Mouse (Mus musculus): ENCODE data around the gene Bet1l. TPM values are rescaled to one million over a fixed set of nuclear protein-coding genes. Genes with fewer than 3 reads are reported as not detected.

Gene Bet1l
- total and polyA plus RNA-seq, 2 experiments from 2014 or later: 17.8 to 47.1 TPM

DNA sequence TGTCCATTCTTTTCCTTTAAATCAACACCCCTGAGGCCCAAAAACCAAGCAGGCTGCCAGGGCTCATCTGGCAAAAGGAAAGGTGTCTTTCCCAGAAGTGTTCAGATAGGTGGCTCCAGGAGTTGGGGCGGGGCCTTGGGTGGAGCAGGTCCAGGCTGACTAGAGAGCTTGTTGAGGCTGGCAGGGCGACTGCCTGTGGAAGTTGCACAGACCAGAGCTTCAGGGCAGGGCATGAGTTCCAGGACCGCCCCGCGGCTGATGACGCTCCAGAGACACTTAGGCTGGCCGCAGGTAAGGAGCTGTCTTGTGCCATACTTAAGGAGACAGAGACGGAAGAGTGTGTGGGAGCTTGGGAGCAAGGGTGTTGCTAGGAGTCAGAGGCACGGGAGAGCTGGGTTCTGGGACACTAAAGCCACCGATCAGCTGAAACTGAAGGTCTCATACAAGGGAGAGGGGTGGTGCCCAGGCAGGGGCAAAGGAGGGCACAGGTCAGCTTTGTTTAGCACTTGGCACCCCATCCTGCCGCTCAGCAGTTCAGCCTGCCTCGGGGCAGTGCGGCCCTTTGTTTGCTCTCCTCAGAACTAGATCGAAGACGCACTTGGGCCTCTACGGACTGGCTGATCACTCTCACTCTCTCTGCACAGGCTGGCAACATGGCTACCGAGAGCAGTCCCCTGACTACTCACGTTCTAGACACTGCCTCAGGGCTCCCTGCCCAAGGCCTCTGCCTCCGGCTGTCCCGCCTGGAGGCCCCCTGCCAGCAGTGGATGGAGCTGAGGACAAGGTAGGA is 22.2 kb downstream of the Bet1l start, which contains the start of gene Urah:
Gene Urah (plus strand): TSS at position 51 of the 790 bp plus-strand sequence.
- 51% methylated on average over 20 of the region's 20 CpGs for WGBS

DNA sequence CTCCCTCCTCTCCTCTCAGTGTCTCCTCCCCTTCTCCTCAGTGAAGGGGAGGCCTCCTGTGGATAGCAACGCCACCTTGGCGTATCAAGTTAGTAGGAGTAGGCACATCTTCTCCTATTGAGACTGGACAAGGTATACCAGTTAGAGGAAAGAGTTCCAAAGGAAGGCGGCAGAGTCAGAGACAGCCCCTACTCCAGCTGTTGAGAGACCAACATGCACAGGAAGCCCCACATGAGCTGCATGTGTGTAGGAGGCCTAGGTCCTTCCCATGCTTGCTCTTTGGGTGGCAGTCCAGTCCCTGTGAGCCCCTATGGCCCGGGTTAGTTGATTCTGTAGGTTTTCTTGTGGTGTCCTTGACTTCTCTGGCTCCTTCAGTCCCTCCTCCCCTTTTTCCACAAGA is 24.0 kb downstream of the Bet1l start:
- no peak for ATAC-seq

More for the DNA sequence above, 22.2 kb downstream of the Bet1l start, which contains the start of gene Urah:
- no peak for ATAC-seq
- TF ChIP-seq CTCF (IDR thresholded peaks at IDR 0.05; ENCODE audit: low read depth): no peak
- Histone ChIP-seq H3K4me2 (ENCODE audit: low read depth, low read length) (no peak within 1 kb of the TSS), H3K4me3 (ENCODE audit: low read length) (no peak within 1 kb of the TSS), H3K9ac (replicated peaks; ENCODE audit: low read length) (no peak within 1 kb of the TSS), H3K4me1 (ENCODE audit: insufficient read depth, low read length) (no peaks in the 10 kb centered on the region), H3K27ac (no peak within 1 kb of the TSS), H3K9me3 (ENCODE audit: low read length) (no peaks in the 10 kb centered on the region), H3K27me3 (ENCODE audit: insufficient read depth, low read length) (no peaks in the 10 kb centered on the region), H3K36me3 (ENCODE audit: insufficient read depth, low read length) (no peaks in the 10 kb centered on the region)
- DNase-seq (ENCODE audit: low spot score): no peak

GRCm38 (mm10) chr7:140831447-140831846 is 25.9 kb downstream of the Bet1l start:
- H3K9ac ChIP-seq (replicated peaks; ENCODE audit: low read length): no peak overlapping the region
- DNase-seq (ENCODE audit: low spot score) (no peak), ATAC-seq (no peak)
- no peak for TF ChIP-seq CTCF (IDR thresholded peaks at IDR 0.05; ENCODE audit: low read depth)
- H3K4me3 ChIP-seq (ENCODE audit: low read length): no peak overlapping the region
- H3K9me3 ChIP-seq (ENCODE audit: low read length): no peaks in the 10 kb centered on the region
- no peaks in the 10 kb centered on the region for H3K4me1 ChIP-seq (ENCODE audit: insufficient read depth, low read length)
- H3K27me3 ChIP-seq (ENCODE audit: insufficient read depth, low read length): no peaks in the 10 kb centered on the region
- no peaks in the 10 kb centered on the region for H3K36me3 ChIP-seq (ENCODE audit: insufficient read depth, low read length)
- no peak overlapping the region for H3K4me2 ChIP-seq (ENCODE audit: low read depth, low read length)
- no peak overlapping the region for H3K27ac ChIP-seq
- WGBS: 61% methylated on average over 6 of the region's 6 CpGs

More for the DNA sequence above, 24.0 kb downstream of the Bet1l start:
- WGBS: 80% methylated on average over 4 of the region's 4 CpGs
- Histone ChIP-seq H3K4me3 (ENCODE audit: low read length) (no peak overlapping the region), H3K4me2 (ENCODE audit: low read depth, low read length) (no peak overlapping the region), H3K27me3 (ENCODE audit: insufficient read depth, low read length) (no peaks in the 10 kb centered on the region), H3K27ac (no peak overlapping the region), H3K36me3 (ENCODE audit: insufficient read depth, low read length) (no peaks in the 10 kb centered on the region), H3K9me3 (ENCODE audit: low read length) (no peaks in the 10 kb centered on the region), H3K4me1 (ENCODE audit: insufficient read depth, low read length) (no peaks in the 10 kb centered on the region), H3K9ac (replicated peaks; ENCODE audit: low read length) (no peak overlapping the region)
- TF ChIP-seq CTCF (IDR thresholded peaks at IDR 0.05; ENCODE audit: low read depth): no peak
- DNase-seq (ENCODE audit: low spot score): no peak

- 35% methylated on average over 8 of the region's 8 CpGs for WGBS
- DNase-seq (ENCODE audit: low spot score) (peak; percentile 79), ATAC-seq (peak; percentile 87)
- Histone ChIP-seq H3K4me1 (ENCODE audit: insufficient read depth, low read length) (no peaks in the 10 kb centered on the region), H3K36me3 (ENCODE audit: insufficient read depth, low read length) (no peaks in the 10 kb centered on the region), H3K4me3 (ENCODE audit: low read length) (no peak overlapping the region), H3K9me3 (ENCODE audit: low read length) (no peaks in the 10 kb centered on the region), H3K27me3 (ENCODE audit: insufficient read depth, low read length) (no peaks in the 10 kb centered on the region), H3K9ac (replicated peaks; ENCODE audit: low read length) (no peak overlapping the region), H3K4me2 (ENCODE audit: low read depth, low read length) (no peak overlapping the region), H3K27ac (no peak overlapping the region; the same call in 1 of the 2 replicates)
- peak; percentile 87 for TF ChIP-seq CTCF (IDR thresholded peaks at IDR 0.05; ENCODE audit: low read depth)
Observed at GRCm38 (mm10) chr7:140828171-140828881, 29.1 kb downstream of the Bet1l start.

- H3K9ac ChIP-seq (replicated peaks; ENCODE audit: low read length): no peak overlapping the region
- no peak overlapping the region for H3K4me2 ChIP-seq (ENCODE audit: low read depth, low read length)
- no peaks in the 10 kb centered on the region for H3K9me3 ChIP-seq (ENCODE audit: low read length)
- no peaks in the 10 kb centered on the region for H3K36me3 ChIP-seq (ENCODE audit: insufficient read depth, low read length)
- DNase-seq (ENCODE audit: low spot score) (no peak), ATAC-seq (no peak)
- no peak overlapping the region for H3K27ac ChIP-seq
- WGBS: 90% methylated on average over 4 of the region's 4 CpGs
- H3K4me1 ChIP-seq (ENCODE audit: insufficient read depth, low read length): peaks cover 5% of the 10 kb centered on the region; the same call in 1 of the 2 replicates
- no peak for TF ChIP-seq CTCF (IDR thresholded peaks at IDR 0.05; ENCODE audit: low read depth)
- H3K4me3 ChIP-seq (ENCODE audit: low read length): no peak overlapping the region
- H3K27me3 ChIP-seq (ENCODE audit: insufficient read depth, low read length): no peaks in the 10 kb centered on the region
Observed at GRCm38 (mm10) chr7:140822731-140823130, 34.6 kb downstream of the Bet1l start.

DNA sequence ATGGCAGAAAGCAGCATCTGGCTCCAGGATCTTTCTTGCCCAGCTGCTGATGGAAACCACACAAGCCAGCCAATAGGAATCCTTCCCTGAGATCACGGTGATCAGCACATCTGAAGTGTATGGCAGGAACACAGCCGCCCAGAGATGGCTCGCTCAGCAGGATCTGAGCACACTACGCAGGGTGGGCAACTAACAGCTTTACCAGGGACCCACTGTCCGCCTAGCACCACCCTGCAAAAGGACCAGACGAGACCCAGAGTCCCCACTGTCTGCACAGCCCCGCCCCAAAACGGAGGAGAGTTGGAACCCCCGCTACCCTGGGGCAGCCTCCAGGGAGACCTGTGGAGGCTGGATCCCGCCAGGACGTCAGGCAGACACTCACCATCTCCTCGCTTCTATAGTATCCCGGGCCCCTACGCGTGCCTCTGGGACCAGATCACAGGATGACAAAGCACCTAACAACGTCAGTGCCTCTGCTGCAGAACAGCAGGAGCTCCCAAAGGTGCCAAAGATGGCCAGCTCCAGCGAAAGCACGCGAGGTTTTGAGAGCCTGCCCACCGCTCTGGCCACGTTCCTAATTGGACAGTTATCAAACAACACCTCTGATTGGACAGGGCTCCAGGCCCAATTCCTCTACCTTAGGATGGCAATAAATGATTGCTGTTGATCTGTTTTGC is 35.6 kb downstream of the Bet1l start, which contains the start of gene Zfp941:
Gene Zfp941 (minus strand): TSS at position 526 of the 677 bp plus-strand sequence.
- Histone ChIP-seq H3K4me1 (ENCODE audit: insufficient read depth, low read length) (peaks cover 5% of the 10 kb centered on the region; the same call in 1 of the 2 replicates), H3K9me3 (ENCODE audit: low read length) (no peaks in the 10 kb centered on the region), H3K4me3 (ENCODE audit: low read length) (peak within 1 kb of the TSS; percentile 59), H3K27ac (peak within 1 kb of the TSS; percentile 95), H3K27me3 (ENCODE audit: insufficient read depth, low read length) (no peaks in the 10 kb centered on the region), H3K9ac (replicated peaks; ENCODE audit: low read length) (peak within 1 kb of the TSS; percentile 76), H3K36me3 (ENCODE audit: insufficient read depth, low read length) (no peaks in the 10 kb centered on the region), H3K4me2 (ENCODE audit: low read depth, low read length) (peak within 1 kb of the TSS; percentile 67)
- WGBS: under 1% methylated on average over 21 of the region's 21 CpGs
- ATAC-seq (peak; percentile 91), DNase-seq (ENCODE audit: low spot score) (peak; percentile 94)
- TF ChIP-seq CTCF (IDR thresholded peaks at IDR 0.05; ENCODE audit: low read depth): no peak

All from hindbrain, postnatal 0 days (tissue).